Mouse (Mus musculus) heart, adult 11 months (tissue): ENCODE measurements around the gene Med13.

Experiments
- DNase-seq: peaks from one replicate; pipeline ENCODE4 v3.0.0; 2022

Med13 gene

GRCm38 (mm10) chr11:86285729-86286128 lies 71.7 kb downstream of the Med13 start:
- no peak for DNase-seq

DNA sequence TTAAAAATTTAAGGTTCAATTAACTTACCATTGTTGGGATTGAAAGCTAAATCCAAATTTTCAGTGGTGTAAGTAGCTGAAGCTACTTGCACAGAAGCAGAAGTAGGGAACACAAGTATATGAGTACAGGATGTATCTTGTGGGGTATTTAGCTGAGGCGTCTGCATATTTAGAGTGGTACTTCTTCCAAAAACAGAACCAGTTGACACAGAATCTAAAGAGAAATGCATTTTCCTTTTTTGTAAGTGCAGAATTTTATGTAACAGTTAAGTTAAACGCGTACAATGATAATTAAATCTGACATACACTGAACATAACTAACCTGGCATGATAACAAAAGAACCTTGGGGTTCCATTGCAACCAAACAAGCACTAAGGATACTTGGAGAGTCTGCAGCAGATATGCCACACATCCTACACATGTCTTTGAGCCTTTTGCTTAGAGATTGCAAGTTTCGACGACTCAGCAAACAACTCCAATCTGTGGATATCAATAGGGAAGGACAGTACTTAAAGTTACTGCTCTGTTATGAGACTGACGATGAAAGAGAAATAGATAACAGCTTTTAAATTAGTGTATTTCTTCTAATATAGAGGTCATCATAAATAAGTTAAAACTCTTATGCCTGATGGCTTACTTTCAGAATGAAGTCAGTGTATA lies 78.8 kb downstream of the Med13 start:
- DNase-seq: no peak

DNA sequence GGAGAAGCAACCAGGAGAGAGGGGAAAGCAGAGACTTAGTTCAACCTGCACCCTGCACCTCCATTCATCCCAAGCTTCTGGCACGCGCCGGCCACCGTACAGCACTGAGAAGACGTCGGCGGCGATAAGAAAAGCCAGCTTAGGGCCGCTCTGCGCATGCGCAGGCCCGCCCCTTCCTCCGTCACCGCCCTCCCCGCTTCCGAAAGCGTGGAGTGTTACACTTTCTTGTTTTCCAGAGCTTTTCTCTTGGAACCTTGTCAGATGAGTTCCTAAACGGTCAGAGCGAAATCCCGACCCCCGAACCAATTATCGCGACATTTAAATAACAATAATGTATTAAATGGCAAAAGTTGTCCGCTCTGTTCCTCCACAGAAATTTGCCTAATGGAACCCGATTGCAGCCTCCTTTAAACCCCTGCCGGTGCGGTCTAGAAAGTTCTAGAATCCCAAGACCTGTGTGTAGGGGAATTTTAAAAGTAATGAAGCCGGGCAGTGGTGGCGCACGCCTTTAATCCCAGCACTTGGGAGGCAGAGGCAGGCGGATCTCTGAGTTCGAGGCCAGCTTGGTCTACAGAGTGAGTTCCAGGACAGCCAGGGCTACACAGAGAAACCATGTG lies 99.8 kb downstream of the Med13 start, which contains the start of gene Ints2:
Gene Ints2, minus strand, starts transcription at position 116 of the 617 bp plus-strand sequence.
- DNase-seq: peak; percentile 99

DNA sequence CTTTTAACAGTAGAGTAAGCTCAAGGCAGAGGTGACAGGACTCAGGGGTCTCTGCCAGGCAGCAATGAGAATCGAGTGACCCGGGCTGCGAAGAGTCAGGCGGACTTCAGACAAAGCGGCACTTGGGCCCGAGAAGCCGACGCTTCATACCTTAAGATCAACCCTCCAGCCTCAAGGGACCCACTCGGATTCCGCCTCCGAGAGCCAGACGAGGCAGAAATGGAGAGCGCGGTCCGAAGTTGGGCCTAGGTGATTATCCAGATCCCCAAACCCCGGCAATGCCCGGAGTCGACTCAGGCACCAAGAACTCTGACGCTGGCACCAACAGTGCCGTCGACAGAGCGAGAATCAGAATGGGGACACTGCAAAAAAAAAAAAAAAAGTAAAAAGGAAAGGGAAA lies 100.3 kb downstream of the Med13 start:
- DNase-seq: peak; percentile 87

DNA sequence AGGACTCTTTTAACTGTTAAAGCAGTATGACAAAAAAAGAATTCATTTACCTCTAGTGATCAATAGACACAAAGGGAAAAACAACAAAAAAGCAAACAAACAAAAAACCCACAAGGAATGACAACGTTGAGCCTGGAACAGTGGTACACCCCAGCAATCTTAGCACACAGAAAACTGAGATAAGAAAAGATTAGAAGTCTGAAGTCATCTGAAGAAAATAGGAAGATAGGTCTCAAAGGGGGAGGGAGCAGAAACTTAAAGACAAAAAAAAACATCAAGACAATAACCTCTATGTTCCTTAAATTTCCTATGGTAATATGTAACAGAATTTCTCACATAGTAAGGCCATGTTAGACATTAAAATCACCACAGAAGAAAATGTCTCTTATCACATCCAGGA lies 104.1 kb downstream of the Med13 start:
- no peak for DNase-seq

DNA sequence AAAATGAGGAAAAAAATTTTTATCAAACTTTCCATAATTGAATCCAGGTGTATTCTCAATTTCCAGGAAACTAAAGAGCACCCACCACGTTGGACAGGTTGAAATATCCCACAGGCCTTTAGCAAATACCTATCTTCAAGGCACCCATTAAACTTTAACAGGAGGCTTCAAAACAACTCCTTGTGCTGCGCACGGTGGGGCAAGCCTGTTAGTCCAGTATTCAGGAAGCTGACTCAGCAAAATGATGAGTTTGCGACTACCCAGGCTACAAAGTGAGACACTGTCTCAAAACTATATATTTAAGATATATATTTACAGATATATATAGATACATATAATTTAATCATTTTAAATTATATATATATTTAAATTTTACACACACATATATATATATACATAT lies 125.0 kb downstream of the Med13 start:
- DNase-seq: peak; percentile 33

- DNase-seq: peak; percentile 84
Measured at GRCm38 (mm10) chr11:86231781-86232350, 125.5 kb downstream of the Med13 start.

DNA sequence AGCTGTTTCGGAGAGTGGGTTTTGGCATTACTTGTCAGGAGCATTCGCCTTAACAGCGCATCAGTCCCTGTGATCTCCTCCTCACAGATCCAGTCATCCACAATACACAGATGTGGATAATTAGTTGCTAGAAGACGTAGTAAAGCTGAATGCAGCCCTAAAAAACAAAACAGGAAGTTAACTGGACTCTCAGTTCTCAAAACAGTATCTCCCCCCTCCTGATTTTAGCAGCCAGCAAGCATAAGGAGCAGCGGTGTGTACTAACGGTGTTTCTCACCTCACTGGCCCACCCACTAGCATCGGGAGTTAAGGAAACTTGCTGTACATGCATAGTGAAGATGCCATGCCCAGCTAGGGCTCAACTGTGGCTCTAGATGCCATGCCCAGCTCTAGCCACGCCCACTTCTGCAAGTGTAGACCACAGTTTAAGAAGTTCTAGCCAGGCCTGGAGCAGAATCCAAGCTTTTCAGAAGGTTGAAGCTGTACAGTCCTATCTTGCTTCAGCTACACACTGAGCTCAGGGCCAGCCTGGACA lies 130.7 kb downstream of the Med13 start:
- DNase-seq: peak; percentile 79

GRCm38 (mm10) chr11:86225761-86226160 lies 131.6 kb downstream of the Med13 start:
- DNase-seq: peak; percentile 39
